Comparison of ENCODE assay signal across 8 mouse cellular contexts in genomic region chr19:5846557-5847305, GRCm38 (mm10). TPM values are rescaled to one million over a fixed set of nuclear protein-coding genes. Genes with fewer than 3 reads are reported as not detected.
DNase-seq lines count a peak whose midpoint lies in the region; ATAC-seq and TF ChIP-seq lines count a peak whose summit lies in the region.

No protein-coding gene starts in this region.

- peak; percentile 69 for ATAC-seq in cerebellum, adult (ENCODE audit: insufficient number of reproducible peaks, low FRiP score, low TSS enrichment)
- peak; percentile 86 for ATAC-seq in forebrain, embryonic 15.5 days (replicated peaks)
- peak; percentile 46 for ATAC-seq in liver, postnatal 0 days
- peak; percentile 85 for ATAC-seq in neural tube, embryonic 13.5 days (ENCODE audit: low read depth)

- no peak for TF ChIP-seq POLR2A in ES-Bruce4 (IDR thresholded peaks at IDR 0.05; ENCODE audit: insufficient read depth, low read length)
- TF ChIP-seq POLR2A in testis, adult 2 months (IDR thresholded peaks at IDR 0.05; ENCODE audit: control insufficient read depth, low read depth, low read length) = no peak

- peak overlapping the region; percentile 54 for H3K4me3 ChIP-seq in ES-Bruce4 (ENCODE audit: low read depth, low read length)
- H3K4me3 ChIP-seq in forebrain, embryonic 15.5 days = peak overlapping the region; percentile 41
- peak overlapping the region; percentile 58 for H3K4me3 ChIP-seq in liver, postnatal 0 days (ENCODE audit: low read depth, low read length)
- peak overlapping the region; percentile 29 for H3K4me3 ChIP-seq in neural tube, embryonic 13.5 days
- H3K4me3 ChIP-seq in testis, adult 2 months (ENCODE audit: control insufficient read depth, low read depth, low read length) = peak overlapping the region; percentile 96

- intact Hi-C loops in heart, postnatal 14 days (cut with DNase I) = no loop called here

- under 1% methylated on average over 16 of the region's 16 CpGs for WGBS in forebrain, embryonic 15.5 days
- WGBS in liver, postnatal 0 days (ENCODE audit: insufficient replicate concordance) = 6% methylated on average over 16 of the region's 16 CpGs
- under 1% methylated on average over 16 of the region's 16 CpGs for WGBS in neural tube, embryonic 13.5 days

- H3K27ac ChIP-seq in ES-Bruce4 (ENCODE audit: insufficient read depth, low read length) = peak overlapping the region; percentile 98
- peak overlapping the region; percentile 98 for H3K27ac ChIP-seq in forebrain, embryonic 15.5 days (replicated peaks)
- H3K27ac ChIP-seq in liver, postnatal 0 days (ENCODE audit: low read depth) = peak overlapping the region; percentile 100
- peak overlapping the region; percentile 98 for H3K27ac ChIP-seq in neural tube, embryonic 13.5 days (replicated peaks)
- peak overlapping the region; percentile 90 for H3K27ac ChIP-seq in testis, adult 2 months (ENCODE audit: control insufficient read depth, insufficient read depth, low read depth, low read length)

- H3K4me1 ChIP-seq in ES-Bruce4 (ENCODE audit: control insufficient read depth, insufficient read depth, low read length) = no peaks in the 10 kb centered on the region
- peaks cover 77% of the 10 kb centered on the region for H3K4me1 ChIP-seq in forebrain, embryonic 15.5 days
- peaks cover 69% of the 10 kb centered on the region for H3K4me1 ChIP-seq in liver, postnatal 0 days (ENCODE audit: insufficient read depth)
- H3K4me1 ChIP-seq in neural tube, embryonic 13.5 days (replicated peaks) = peaks cover 85% of the 10 kb centered on the region
- H3K4me1 ChIP-seq in testis, adult 2 months (ENCODE audit: control insufficient read depth, insufficient read depth, low read length) = peaks cover 30% of the 10 kb centered on the region

- peak overlapping the region; percentile 65 for H3K4me2 ChIP-seq in forebrain, embryonic 15.5 days (replicated peaks)
- peak overlapping the region; percentile 84 for H3K4me2 ChIP-seq in liver, postnatal 0 days (ENCODE audit: low read depth, low read length)
- peak overlapping the region; percentile 62 for H3K4me2 ChIP-seq in neural tube, embryonic 13.5 days

- DNase-seq in heart, postnatal 14 days = peak; percentile 79 to 84
- DNase-seq in layer of hippocampus, adult 11-12 months (ENCODE audit: low spot score) = peak; percentile 94
- DNase-seq in liver, postnatal 0 days = peak; percentile 89

- TF ChIP-seq EP300 in ES-Bruce4 (IDR thresholded peaks at IDR 0.05; ENCODE audit: insufficient read depth, low read depth, low read length) = peak; percentile 99
- TF ChIP-seq EP300 in liver, postnatal 0 days (IDR thresholded peaks at IDR 0.05; ENCODE audit: low read depth) = peak; percentile 88

- peak overlapping the region; percentile 68 for H3K9ac ChIP-seq in ES-Bruce4 (ENCODE audit: low read depth, poor library complexity, severe bottlenecking)
- peak overlapping the region; percentile 44 for H3K9ac ChIP-seq in forebrain, embryonic 15.5 days (replicated peaks)
- H3K9ac ChIP-seq in liver, postnatal 0 days (replicated peaks) = peak overlapping the region; percentile 72
- H3K9ac ChIP-seq in neural tube, embryonic 13.5 days = peak overlapping the region; percentile 67

- no peaks in the 10 kb centered on the region for H3K36me3 ChIP-seq in ES-Bruce4 (ENCODE audit: control insufficient read depth, insufficient read depth, low read length, poor library complexity, severe bottlenecking)
- no peaks in the 10 kb centered on the region for H3K36me3 ChIP-seq in forebrain, embryonic 15.5 days
- H3K36me3 ChIP-seq in liver, postnatal 0 days (replicated peaks; ENCODE audit: insufficient read depth, low read length) = peaks cover 7% of the 10 kb centered on the region; the same call in 1 of the 2 replicates
- H3K36me3 ChIP-seq in neural tube, embryonic 13.5 days = 0 out of 2 replicates have a peak, but pooled peaks cover under 1% of the 10 kb centered on the region
- no peaks in the 10 kb centered on the region; the same call in 1 of the 2 replicates for H3K36me3 ChIP-seq in testis, adult 2 months (ENCODE audit: control insufficient read depth, insufficient read depth, low read length)

- no peaks in the 10 kb centered on the region for H3K9me3 ChIP-seq in ES-Bruce4 (replicated peaks; ENCODE audit: control insufficient read depth, insufficient read depth, low read length, poor library complexity, severe bottlenecking)
- H3K9me3 ChIP-seq in forebrain, embryonic 15.5 days = no peaks in the 10 kb centered on the region
- no peaks in the 10 kb centered on the region for H3K9me3 ChIP-seq in liver, postnatal 0 days (ENCODE audit: low read length)
- no peaks in the 10 kb centered on the region for H3K9me3 ChIP-seq in neural tube, embryonic 13.5 days

- no peak for TF ChIP-seq CTCF in ES-Bruce4 (IDR thresholded peaks at IDR 0.05; ENCODE audit: low read depth, low read length)
- no peak for TF ChIP-seq CTCF in liver, postnatal 0 days (IDR thresholded peaks at IDR 0.05; ENCODE audit: low read depth)
- TF ChIP-seq CTCF in testis, adult 2 months (IDR thresholded peaks at IDR 0.05; ENCODE audit: control insufficient read depth, insufficient read depth, insufficient replicate concordance, low read depth, low read length) = no peak

- no peaks in the 10 kb centered on the region for H3K27me3 ChIP-seq in ES-Bruce4 (ENCODE audit: control insufficient read depth, insufficient read depth, low read length, poor library complexity, severe bottlenecking)
- H3K27me3 ChIP-seq in forebrain, embryonic 15.5 days = no peaks in the 10 kb centered on the region
- no peaks in the 10 kb centered on the region for H3K27me3 ChIP-seq in liver, postnatal 0 days (ENCODE audit: insufficient read depth, low read length)
- no peaks in the 10 kb centered on the region for H3K27me3 ChIP-seq in neural tube, embryonic 13.5 days
- no peaks in the 10 kb centered on the region for H3K27me3 ChIP-seq in testis, adult 2 months (ENCODE audit: control insufficient read depth, insufficient read depth, low read length)

RNA-seq across cellular contexts. Expression of gene Frmd8, which starts 28.3 kb away (rescaled TPM):
- polyA plus RNA-seq in ES-Bruce4 (2011; ENCODE audit: insufficient read depth, insufficient read length, low read depth, missing spikeins) = 26.3 and 33.1 TPM in 2 replicates
- 19.5 and 23.3 TPM in 2 replicates for polyA plus RNA-seq in forebrain, embryonic 15.5 days (2015; fragmentation: Nextera tagmentation; extraction: Ambion mirVana)
- 10 to 100 TPM; 15.6 to 15.8 TPM for total RNA-seq in heart, postnatal 14 days (2021)
- 8.5 and 9.0 TPM in 2 replicates for polyA plus RNA-seq in liver, postnatal 0 days (2015; fragmentation: Nextera tagmentation; extraction: Ambion mirVana)
- 21.1 and 23.3 TPM in 2 replicates for polyA plus RNA-seq in neural tube, embryonic 13.5 days (2015; fragmentation: Nextera tagmentation; extraction: Ambion mirVana)
- polyA plus RNA-seq in testis, adult 2 months (2012; rRNA removed) = 25.3 and 28.1 TPM in 2 replicates

RNA-seq across cellular contexts. Expression of gene Slc25a45, which starts 30.9 kb away (rescaled TPM):
- polyA plus RNA-seq in ES-Bruce4 (2011; ENCODE audit: insufficient read depth, insufficient read length, low read depth, missing spikeins) = 0.46 and 0.48 TPM in 2 replicates
- polyA plus RNA-seq in forebrain, embryonic 15.5 days (2015; fragmentation: Nextera tagmentation; extraction: Ambion mirVana) = 1.2 and 1.7 TPM in 2 replicates
- 1 to 10 TPM; 3.3 to 4.5 TPM for total RNA-seq in heart, postnatal 14 days (2021)
- 8.4 and 9.1 TPM in 2 replicates for polyA plus RNA-seq in liver, postnatal 0 days (2015; fragmentation: Nextera tagmentation; extraction: Ambion mirVana)
- polyA plus RNA-seq in neural tube, embryonic 13.5 days (2015; fragmentation: Nextera tagmentation; extraction: Ambion mirVana) = 1.6 and 2.3 TPM in 2 replicates
- polyA plus RNA-seq in testis, adult 2 months (2012; rRNA removed) = 20.1 and 26.1 TPM in 2 replicates

RNA-seq across cellular contexts. Expression of gene Tigd3, which starts 47.2 kb away (rescaled TPM):
- polyA plus RNA-seq in ES-Bruce4 (2011; ENCODE audit: insufficient read depth, insufficient read length, low read depth, missing spikeins) = 1.9 and 3.6 TPM in 2 replicates
- polyA plus RNA-seq in forebrain, embryonic 15.5 days (2015; fragmentation: Nextera tagmentation; extraction: Ambion mirVana) = 12.9 and 14.3 TPM in 2 replicates
- under 1 TPM; 0.79 to 0.93 TPM for total RNA-seq in heart, postnatal 14 days (2021)
- 1.5 and 1.7 TPM in 2 replicates for polyA plus RNA-seq in liver, postnatal 0 days (2015; fragmentation: Nextera tagmentation; extraction: Ambion mirVana)
- polyA plus RNA-seq in neural tube, embryonic 13.5 days (2015; fragmentation: Nextera tagmentation; extraction: Ambion mirVana) = 11.1 and 11.4 TPM in 2 replicates
- 0.84 and 0.94 TPM in 2 replicates for polyA plus RNA-seq in testis, adult 2 months (2012; rRNA removed)

Comparison
In these comparisons a context has a peak if more than half of its experiments do, and no peak if none do; other contexts are left out.
1. Peak in every context shown above with its lines: DNase-seq, ATAC-seq, H3K4me3 ChIP-seq and H3K27ac ChIP-seq.
2. H3K4me3 ChIP-seq: peak in every context shown above with its lines; median percentile 96 in testis, adult 2 months; 58 in liver, postnatal 0 days; 54 in ES-Bruce4; 41 in forebrain, embryonic 15.5 days; 29 in neural tube, embryonic 13.5 days.